Mouse (Mus musculus) limb, embryonic 10.5 days (tissue): ENCODE measurements around the gene Nsg1. TPM values are rescaled to one million over a fixed set of nuclear protein-coding genes. Genes with fewer than 3 reads are reported as not detected.
A peak's percentile ranks its signal among the peaks of the same experiment; 100 is the strongest.

Experiments
- DNase-seq: peaks from one replicate; pipeline ENCODE4 v3.0.0-alpha.2; 2017; ENCODE audit warnings: low spot score
- H3K27ac ChIP-seq: fragments of 300-500 bp; sonication (generic); 2 replicates; pipeline ENCODE4 v1.5.1; 2016; ENCODE audit warnings: mild to moderate bottlenecking
- H3K27me3 ChIP-seq: fragments of 300-500 bp; sonication (generic); 2 replicates; pipeline ENCODE4 v1.6.1; 2016; ENCODE audit warnings: low read depth, mild to moderate bottlenecking; ENCODE audit not compliant: poor library complexity, severe bottlenecking
- H3K36me3 ChIP-seq: fragments of 300-500 bp; sonication (generic); 2 replicates; pipeline ENCODE4 v1.6.1; 2016; ENCODE audit warnings: mild to moderate bottlenecking, moderate library complexity
- H3K4me1 ChIP-seq: fragments of 300-500 bp; sonication (generic); 2 replicates; pipeline ENCODE4 v1.6.1; 2016
- H3K4me3 ChIP-seq: fragments of 300-500 bp; sonication (generic); 2 replicates; pipeline ENCODE4 v1.5.1; 2016; ENCODE audit warnings: mild to moderate bottlenecking, moderate library complexity
- H3K9me3 ChIP-seq: fragments of 300-500 bp; sonication (generic); replicated peaks from 2 replicates; pipeline ENCODE4 v1.6.1; 2016; ENCODE audit warnings: mild to moderate bottlenecking
- WGBS: fragments of 180-500 bp; shearing (Covaris S2); methylation state at CpG from one replicate; pipeline ENCODE4 v1.1.7; 2016; 5-methylcytosine and 5-hydroxymethylcytosine counted together
- polyA plus RNA-seq: library from polyadenylated mRNA; unstranded; fragments of >200 nt; fragmentation: Nextera tagmentation; extraction: Ambion mirVana; gene quantifications from 2 replicates; pipeline ENCODE4 v1.2.1, GENCODE M21; 2016

Nsg1 gene
- polyA plus RNA-seq, 1 experiment from 2014 or later, result 110 TPM

DNA sequence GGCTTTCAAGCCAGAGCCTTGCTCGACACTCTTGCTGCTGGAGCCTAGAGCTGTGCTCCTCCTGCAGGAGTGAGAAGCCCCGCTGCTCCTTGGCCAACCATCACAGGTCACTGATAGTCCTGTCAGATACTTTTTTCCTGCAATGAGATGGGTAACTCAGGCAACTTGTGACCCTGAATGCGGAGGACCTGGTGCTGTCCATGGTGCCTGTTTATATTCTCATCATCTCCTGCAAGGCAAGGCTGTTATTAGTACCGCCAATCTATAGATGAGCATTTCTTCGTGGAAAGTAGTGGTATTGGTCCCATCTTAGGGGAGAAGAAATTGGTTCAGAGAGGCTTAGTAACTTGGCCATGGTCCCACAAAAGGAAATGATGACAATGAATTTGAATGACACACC is 14.1 kb upstream of the Nsg1 start:
- no peak for DNase-seq
- Histone ChIP-seq H3K36me3 (no peaks in the 10 kb centered on the region), H3K4me1 (no peaks in the 10 kb centered on the region), H3K9me3 (no peaks in the 10 kb centered on the region; the same call in 1 of the 2 replicates), H3K27me3 (no peaks in the 10 kb centered on the region), H3K27ac (no peak overlapping the region), H3K4me3 (no peak overlapping the region)
- WGBS, result 52% methylated on average over 5 of the region's 5 CpGs

DNA sequence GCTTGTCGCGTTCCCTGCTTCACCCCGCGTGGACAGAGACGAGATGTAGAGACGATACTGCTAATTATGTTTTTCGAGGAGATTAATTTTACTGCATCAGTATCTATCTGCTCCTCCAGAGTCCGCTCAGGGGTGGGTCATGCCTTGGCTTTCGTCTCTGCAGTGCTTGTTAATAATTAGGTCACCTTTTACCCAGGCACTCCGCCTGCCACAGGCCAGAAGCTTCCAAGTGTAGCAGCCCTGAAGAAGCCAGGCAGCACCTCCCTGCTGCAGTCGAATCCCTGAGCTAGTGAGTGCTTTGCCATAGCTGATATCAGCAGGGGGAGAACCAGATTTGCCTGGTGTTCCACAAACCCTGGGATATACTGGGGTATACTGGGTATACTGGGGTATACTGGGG is 8.8 kb upstream of the Nsg1 start:
- Histone ChIP-seq H3K27ac (no peak overlapping the region), H3K4me3 (no peak overlapping the region), H3K36me3 (no peaks in the 10 kb centered on the region), H3K9me3 (no peaks in the 10 kb centered on the region; the same call in 1 of the 2 replicates), H3K4me1 (no peaks in the 10 kb centered on the region), H3K27me3 (no peaks in the 10 kb centered on the region)
- DNase-seq, result no peak
- 83% methylated on average over 11 of the region's 11 CpGs for WGBS

DNA sequence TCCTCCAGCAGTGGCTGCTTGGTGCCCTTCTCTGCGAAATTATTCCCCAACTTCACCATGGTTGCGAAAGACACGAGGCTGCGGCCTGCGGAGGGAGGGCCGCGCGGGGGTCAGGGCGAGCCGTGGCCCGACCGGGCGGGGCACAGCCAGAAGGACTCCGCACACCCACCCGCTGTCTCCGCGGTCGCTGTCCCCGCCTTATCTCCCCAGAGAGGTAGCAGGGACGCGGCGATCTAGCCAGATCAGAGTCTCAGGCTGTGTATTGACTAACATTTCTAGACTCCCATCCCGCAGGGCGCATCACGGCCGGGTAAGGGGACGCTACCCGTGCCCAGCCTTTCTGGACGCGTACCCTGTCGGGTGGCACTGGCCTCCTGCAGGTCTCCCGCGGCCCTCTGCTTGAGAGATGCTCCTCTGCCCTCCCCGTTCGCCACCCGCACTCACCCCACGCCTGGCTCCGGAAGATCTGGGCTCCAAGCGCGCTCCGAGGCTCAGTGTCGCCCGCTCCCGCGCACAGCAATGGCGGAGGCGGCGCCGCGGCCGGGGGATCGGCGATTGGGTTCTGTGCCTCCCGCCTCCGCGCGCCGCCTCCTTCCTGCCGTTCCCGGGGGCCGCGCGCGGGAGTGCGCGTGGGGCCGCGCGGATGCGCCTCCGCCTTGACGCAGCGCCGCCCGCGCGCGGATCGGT is 617 bp downstream of the Nsg1 start:
- H3K4me3 ChIP-seq, result peak overlapping the region; percentile 69
- peaks cover 37% of the 10 kb centered on the region for H3K36me3 ChIP-seq
- peaks cover 30% of the 10 kb centered on the region for H3K4me1 ChIP-seq
- WGBS, result under 1% methylated on average over 79 of the region's 79 CpGs
- H3K27ac ChIP-seq, result peak overlapping the region; percentile 92
- 0 out of 2 replicates have a peak, but pooled peaks cover 1% of the 10 kb centered on the region for H3K9me3 ChIP-seq
- peaks cover 54% of the 10 kb centered on the region for H3K27me3 ChIP-seq
- peak; percentile 80 for DNase-seq

DNA sequence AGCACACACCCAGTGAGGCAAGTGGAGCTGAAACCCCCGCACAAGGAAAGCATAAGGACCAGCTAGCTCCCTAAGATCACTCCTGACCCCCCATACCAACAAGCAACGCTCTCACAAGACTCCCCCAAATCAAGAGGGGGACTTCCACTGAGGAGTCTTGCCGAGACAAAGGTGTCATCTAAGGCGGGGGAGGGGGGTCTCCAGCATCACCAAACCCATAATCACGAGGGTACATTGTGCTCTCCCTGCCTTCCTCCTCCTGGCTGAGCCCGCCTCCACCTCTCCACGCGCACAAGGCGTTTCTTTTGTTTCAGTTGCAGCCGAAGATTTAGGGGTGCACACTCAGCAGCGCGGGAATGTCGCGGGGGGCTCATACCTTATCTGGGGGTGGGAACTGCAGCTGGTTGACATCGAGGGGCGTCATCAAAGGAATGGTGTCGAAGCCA is 1.2 kb downstream of the Nsg1 start:
- Histone ChIP-seq H3K27me3 (peaks cover 54% of the 10 kb centered on the region), H3K4me1 (peaks cover 30% of the 10 kb centered on the region), H3K9me3 (0 out of 2 replicates have a peak, but pooled peaks cover 1% of the 10 kb centered on the region), H3K4me3 (peak overlapping the region; percentile 69), H3K27ac (peak overlapping the region; percentile 92), H3K36me3 (peaks cover 43% of the 10 kb centered on the region)
- 6% methylated on average over 17 of the region's 17 CpGs for WGBS
- peak; percentile 59 for DNase-seq

DNA sequence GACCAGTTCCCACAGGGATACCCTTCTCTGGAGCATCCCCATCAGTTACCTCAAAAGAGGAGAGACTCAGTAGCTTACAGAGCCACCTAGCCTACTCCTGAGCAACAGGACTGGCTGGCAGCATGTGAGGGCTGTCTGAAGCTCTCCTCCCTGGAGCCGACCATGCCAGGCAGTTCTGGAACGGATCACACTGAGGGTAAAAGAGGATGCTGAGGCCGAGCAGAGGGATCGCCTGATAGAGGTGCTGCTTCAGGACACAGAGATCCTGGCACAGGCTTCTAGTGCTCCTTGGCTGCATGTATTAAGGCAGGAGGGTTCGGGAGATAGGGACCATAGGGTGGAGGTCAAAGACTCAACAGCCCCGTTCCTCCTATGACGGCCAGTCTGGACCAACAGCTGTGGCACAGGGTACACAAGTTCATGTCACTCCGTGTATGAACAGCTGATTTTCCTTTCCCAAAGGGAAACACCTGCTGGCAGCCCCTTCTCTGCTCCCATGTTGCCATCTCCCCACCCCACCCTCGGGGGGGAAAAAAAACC is 2.2 kb downstream of the Nsg1 start:
- 77% methylated on average over 9 of the region's 9 CpGs for WGBS
- H3K27ac ChIP-seq, result peak overlapping the region; percentile 92; the same call in 1 of the 2 replicates
- H3K4me3 ChIP-seq, result peak overlapping the region; percentile 69
- H3K9me3 ChIP-seq, result 0 out of 2 replicates have a peak, but pooled peaks cover 1% of the 10 kb centered on the region
- H3K4me1 ChIP-seq, result peaks cover 26% of the 10 kb centered on the region
- no peak for DNase-seq
- peaks cover 52% of the 10 kb centered on the region for H3K36me3 ChIP-seq
- peaks cover 50% of the 10 kb centered on the region for H3K27me3 ChIP-seq

DNA sequence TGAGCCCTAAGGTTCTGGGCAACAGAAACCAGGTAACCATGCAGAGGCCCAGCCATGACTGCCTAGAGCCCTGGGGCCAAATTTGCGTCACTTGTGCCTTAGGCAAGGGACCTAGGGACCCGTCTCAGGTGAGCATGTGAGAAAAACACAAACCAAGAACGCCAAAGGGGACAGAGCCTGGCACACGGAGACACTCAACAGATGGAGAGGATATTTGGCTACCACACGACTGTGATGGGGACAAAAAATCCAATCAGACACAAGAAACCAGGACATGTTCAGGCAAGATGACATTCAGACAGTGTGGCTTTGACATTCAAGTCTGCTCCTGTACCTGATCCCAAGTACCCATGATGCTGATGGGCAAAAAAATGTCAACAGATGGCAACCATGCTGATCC is 6.1 kb downstream of the Nsg1 start:
- Histone ChIP-seq H3K4me1 (peaks cover 14% of the 10 kb centered on the region), H3K27ac (no peak overlapping the region), H3K4me3 (no peak overlapping the region), H3K9me3 (0 out of 2 replicates have a peak, but pooled peaks cover 1% of the 10 kb centered on the region), H3K36me3 (peaks cover 91% of the 10 kb centered on the region), H3K27me3 (0 out of 2 replicates have a peak, but pooled peaks cover 14% of the 10 kb centered on the region)
- DNase-seq, result no peak
- WGBS, result 93% methylated on average over 5 of the region's 5 CpGs

DNA sequence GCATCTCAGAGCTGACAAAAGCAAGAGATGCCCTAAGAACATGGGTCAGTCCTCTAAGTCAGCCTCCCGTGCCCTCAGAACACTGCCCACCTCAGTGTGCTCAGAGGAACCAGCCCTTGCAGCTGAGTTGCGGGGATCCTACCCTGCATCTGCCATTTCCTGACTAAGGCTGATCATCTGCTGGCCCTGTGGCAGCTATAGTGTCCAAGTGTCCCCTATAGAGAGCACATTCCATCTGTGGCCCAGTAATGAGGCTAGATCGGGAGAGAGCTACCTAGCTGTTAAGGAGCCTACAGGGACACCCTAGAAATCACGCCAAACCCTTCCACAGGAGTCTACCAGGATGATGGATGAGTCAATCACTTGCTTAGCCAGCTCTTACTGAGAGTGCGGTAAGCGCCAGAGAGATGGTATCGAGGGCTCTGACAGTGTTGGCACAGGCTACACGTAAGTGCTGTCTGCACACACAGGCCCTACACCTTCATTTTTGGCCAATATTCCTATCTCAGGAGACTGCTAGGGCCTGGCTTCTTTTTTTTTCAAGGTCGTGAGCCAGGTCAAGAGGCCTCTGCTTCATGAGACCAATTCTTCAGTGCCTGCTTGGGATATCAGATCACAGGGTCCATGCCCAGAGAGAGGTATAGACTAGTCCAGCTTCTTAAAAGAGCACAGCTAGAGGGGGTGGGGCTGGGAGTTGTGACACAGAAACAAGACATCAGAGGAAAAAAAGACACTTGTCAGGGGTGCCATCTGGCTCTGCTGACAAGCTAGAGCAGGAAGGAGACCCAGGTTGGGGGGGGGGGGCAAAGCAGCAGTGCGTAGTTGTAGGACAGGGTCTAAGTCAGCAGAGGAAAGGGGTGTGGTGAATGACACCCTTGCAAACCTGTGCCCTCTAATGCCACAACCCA is 7.3 kb downstream of the Nsg1 start:
- 0 out of 2 replicates have a peak, but pooled peaks cover 3% of the 10 kb centered on the region for H3K27me3 ChIP-seq
- 0 out of 2 replicates have a peak, but pooled peaks cover 1% of the 10 kb centered on the region for H3K9me3 ChIP-seq
- H3K4me1 ChIP-seq, result peaks cover 2% of the 10 kb centered on the region
- peaks cover 99% of the 10 kb centered on the region for H3K36me3 ChIP-seq
- H3K27ac ChIP-seq, result no peak overlapping the region
- no peak for DNase-seq
- WGBS, result 85% methylated on average over 10 of the region's 10 CpGs
- no peak overlapping the region for H3K4me3 ChIP-seq

DNA sequence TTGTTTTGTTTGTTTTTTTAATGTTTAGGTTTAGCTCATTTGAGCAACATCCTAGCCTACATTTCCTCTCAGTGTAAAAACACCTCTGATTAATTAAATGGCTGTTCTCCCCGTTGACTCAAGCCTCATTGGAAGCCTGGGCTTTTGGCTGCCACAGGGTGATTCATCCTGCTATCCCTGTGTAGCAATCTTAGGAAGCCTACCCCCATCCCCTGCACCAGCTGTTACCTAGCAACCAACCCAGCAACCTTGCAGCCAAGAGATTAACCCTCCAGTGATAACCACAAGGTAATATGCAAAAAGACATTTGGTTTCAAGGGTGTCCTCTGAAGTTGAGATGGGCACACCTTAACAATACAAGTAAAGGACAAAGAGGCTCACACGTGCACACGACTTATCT is 8.4 kb downstream of the Nsg1 start:
- Histone ChIP-seq H3K36me3 (peaks cover 99% of the 10 kb centered on the region), H3K4me3 (no peak overlapping the region), H3K27ac (no peak overlapping the region), H3K4me1 (no peaks in the 10 kb centered on the region), H3K27me3 (no peaks in the 10 kb centered on the region), H3K9me3 (0 out of 2 replicates have a peak, but pooled peaks cover 1% of the 10 kb centered on the region)
- WGBS, result 73% methylated on average over 3 of the region's 3 CpGs
- DNase-seq, result no peak

DNA sequence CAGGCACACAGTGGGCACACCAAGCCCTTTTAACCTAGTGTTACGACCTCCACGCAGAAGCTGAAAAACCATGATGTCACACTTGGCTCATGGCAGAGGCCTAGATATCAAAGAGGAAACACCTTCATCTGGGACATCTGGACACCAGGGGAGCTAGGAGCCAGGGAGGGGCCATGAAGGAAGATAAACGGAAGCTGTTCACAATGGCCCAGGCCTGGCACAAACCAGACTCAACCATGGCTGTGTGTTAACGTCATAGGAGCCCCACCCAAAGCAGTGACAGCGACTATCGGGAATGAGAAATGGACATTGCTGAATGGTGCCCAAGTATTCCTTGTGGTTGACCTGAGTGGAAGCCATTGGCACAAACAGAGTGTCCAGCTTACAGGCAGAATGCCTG is 13.2 kb downstream of the Nsg1 start:
- Histone ChIP-seq H3K36me3 (peaks cover 97% of the 10 kb centered on the region), H3K9me3 (no peaks in the 10 kb centered on the region), H3K27ac (no peak overlapping the region), H3K4me3 (no peak overlapping the region), H3K4me1 (no peaks in the 10 kb centered on the region), H3K27me3 (no peaks in the 10 kb centered on the region)
- DNase-seq, result no peak
- 82% methylated on average over 6 of the region's 6 CpGs for WGBS

DNA sequence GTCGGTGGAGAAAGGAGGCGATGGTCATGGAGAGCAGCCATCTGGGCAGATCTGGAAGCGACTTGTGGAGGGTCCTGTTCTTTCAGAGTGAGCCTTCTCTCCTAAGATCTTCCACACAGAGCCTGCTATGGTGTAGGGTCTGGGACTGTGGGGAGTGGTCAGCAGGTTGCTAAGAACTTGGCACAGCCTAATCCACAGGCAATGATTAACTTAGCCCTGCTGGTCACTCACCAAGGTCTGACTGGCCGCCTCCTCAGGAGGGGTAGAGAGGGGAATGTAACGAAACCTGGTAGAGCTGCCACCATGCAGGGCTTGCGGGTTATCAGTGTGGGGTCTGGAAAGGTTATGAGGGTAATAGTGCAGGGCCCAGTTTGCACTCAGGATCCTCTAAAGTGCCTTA is 18.8 kb downstream of the Nsg1 start:
- H3K4me1 ChIP-seq, result peaks cover 18% of the 10 kb centered on the region
- H3K9me3 ChIP-seq, result no peaks in the 10 kb centered on the region
- H3K4me3 ChIP-seq, result no peak overlapping the region
- no peak overlapping the region for H3K27ac ChIP-seq
- WGBS, result 91% methylated on average over 6 of the region's 6 CpGs
- DNase-seq, result no peak
- H3K27me3 ChIP-seq, result no peaks in the 10 kb centered on the region
- peaks cover 95% of the 10 kb centered on the region for H3K36me3 ChIP-seq

DNA sequence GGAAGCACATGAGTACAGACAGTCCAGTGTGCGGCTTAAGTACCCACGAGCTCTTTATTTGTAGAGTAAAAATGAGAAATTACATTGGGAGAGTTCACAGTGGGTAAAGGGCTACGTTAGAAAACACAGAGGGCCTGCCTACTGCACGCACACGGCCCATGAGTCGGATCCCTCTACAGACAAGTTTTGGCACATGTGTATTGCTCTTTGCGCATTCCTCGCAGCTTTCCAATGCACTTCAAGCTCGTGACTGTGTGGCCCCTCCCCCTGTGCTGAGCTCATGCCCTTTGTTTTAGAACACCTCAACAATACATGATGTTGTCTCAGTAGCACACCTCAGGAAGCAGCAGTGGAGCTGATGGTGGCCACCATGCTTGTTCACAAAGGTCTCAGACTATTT is 22.5 kb downstream of the Nsg1 start:
- H3K4me3 ChIP-seq, result no peak overlapping the region
- H3K27ac ChIP-seq, result peak overlapping the region; percentile 53; the same call in 1 of the 2 replicates
- H3K36me3 ChIP-seq, result peaks cover 74% of the 10 kb centered on the region
- H3K4me1 ChIP-seq, result peaks cover 18% of the 10 kb centered on the region
- 91% methylated on average over 9 of the region's 9 CpGs for WGBS
- H3K27me3 ChIP-seq, result no peaks in the 10 kb centered on the region
- DNase-seq, result no peak
- no peaks in the 10 kb centered on the region for H3K9me3 ChIP-seq

DNA sequence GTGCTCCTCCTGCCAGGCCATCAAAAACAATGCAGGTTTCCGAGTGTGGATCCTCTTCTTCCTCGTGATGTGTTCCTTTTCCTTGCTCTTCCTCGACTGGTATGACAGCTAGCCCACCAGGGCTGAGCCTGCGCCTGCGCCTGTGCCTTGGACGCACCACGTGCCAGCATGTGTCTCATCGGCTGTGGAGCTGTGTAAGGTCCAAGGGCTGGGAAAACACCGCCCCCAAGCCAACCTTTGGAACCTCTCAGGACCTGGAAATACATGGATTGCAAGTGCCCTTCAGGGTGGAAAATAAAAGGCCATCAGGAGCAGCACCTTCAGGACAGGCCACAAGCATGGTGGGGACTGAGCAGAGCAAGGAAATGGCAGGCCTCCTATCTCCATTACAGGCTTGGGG is 23.5 kb downstream of the Nsg1 start:
- 90% methylated on average over 9 of the region's 9 CpGs for WGBS
- Histone ChIP-seq H3K27me3 (no peaks in the 10 kb centered on the region), H3K4me3 (no peak overlapping the region), H3K9me3 (no peaks in the 10 kb centered on the region), H3K36me3 (peaks cover 66% of the 10 kb centered on the region), H3K27ac (no peak overlapping the region), H3K4me1 (peaks cover 18% of the 10 kb centered on the region)
- no peak for DNase-seq
